ENCODE assay signal across 29 mouse cellular contexts in genomic region chr7:125649013-125649412, GRCm38 (mm10).
"Had no signal": no experiment of that assay in that cellular context is flagged by ENCODE, and none has a peak within 500 bp of the region (broad histone marks: within the 10 kb centered on the region; RNA-seq: fewer than 3 reads in every experiment).

No protein-coding gene starts in this region.

- H3K4me3 ChIP-seq: left cerebral cortex, adult 2 months; limb, embryonic 10.5 days; limb, embryonic 12.5 days; limb, embryonic 13.5 days; limb, embryonic 15.5 days; liver, embryonic 12.5 days; liver, embryonic 13.5 days; liver, embryonic 15.5 days; lung, embryonic 15.5 days; megakaryocyte, embryonic 14.5 days; midbrain, embryonic 10.5 days; midbrain, embryonic 12.5 days; midbrain, embryonic 13.5 days; midbrain, embryonic 15.5 days had no signal

- H3K4me1 ChIP-seq: limb, embryonic 10.5 days; limb, embryonic 12.5 days; limb, embryonic 13.5 days; limb, embryonic 15.5 days; liver, embryonic 12.5 days; liver, embryonic 13.5 days; liver, embryonic 15.5 days; midbrain, embryonic 10.5 days; midbrain, embryonic 12.5 days; midbrain, embryonic 13.5 days; midbrain, embryonic 15.5 days had no signal

- DNase-seq: left cerebral cortex, postnatal 4 days; liver; liver, embryonic 13.5 days; liver, postnatal 0 days; lung, adult 18-20 months; lung, adult 2 months; lung, embryonic 14.5 days; lung, postnatal 10 days; lung, postnatal 14 days; lung, postnatal 36 days; lung, postnatal 4 days; midbrain, embryonic 14.5 days had no signal

- H3K27me3 ChIP-seq: limb, embryonic 12.5 days; limb, embryonic 13.5 days; limb, embryonic 15.5 days; liver, embryonic 12.5 days; liver, embryonic 13.5 days; liver, embryonic 15.5 days; lung, embryonic 15.5 days; megakaryocyte, embryonic 14.5 days; midbrain, embryonic 12.5 days; midbrain, embryonic 13.5 days; midbrain, embryonic 15.5 days had no signal

- H3K27ac ChIP-seq: left cerebral cortex, adult 2 months; limb, embryonic 10.5 days; limb, embryonic 12.5 days; limb, embryonic 13.5 days; limb, embryonic 15.5 days; liver, embryonic 12.5 days; liver, embryonic 13.5 days; liver, embryonic 14.5 days; liver, embryonic 15.5 days; lung, embryonic 15.5 days; macrophage; midbrain, embryonic 10.5 days; midbrain, embryonic 12.5 days; midbrain, embryonic 13.5 days; midbrain, embryonic 15.5 days had no signal

- H3K4me2 ChIP-seq: limb, embryonic 12.5 days; limb, embryonic 13.5 days; limb, embryonic 15.5 days; liver, embryonic 11.5 days; liver, embryonic 12.5 days; liver, embryonic 13.5 days; liver, embryonic 15.5 days; lung, embryonic 14.5 days; lung, embryonic 15.5 days; midbrain, embryonic 11.5 days; midbrain, embryonic 12.5 days; midbrain, embryonic 13.5 days; midbrain, embryonic 15.5 days had no signal
